Mouse (Mus musculus) liver, embryonic 14.5 days (tissue): Measurements from ENCODE around the gene BC017158.

Source experiments
- CTCF ChIP-seq: IDR thresholded peaks from 2 replicates; pipeline ENCODE4 v1.5.1; 2016; ENCODE audit warnings: antibody characterized with exemption, low read depth, control low read depth
- EP300 ChIP-seq: IDR thresholded peaks from 2 replicates; pipeline ENCODE4 v1.6.1; 2016; ENCODE audit warnings: antibody characterized with exemption, low read depth

- no peak for TF ChIP-seq CTCF
- TF ChIP-seq EP300, result no peak
Measured at GRCm38 (mm10) chr7:128243921-128244320, 54.0 kb downstream of the BC017158 start.
